Mouse (Mus musculus): Measurements from ENCODE around the gene Dctn2.
A peak's percentile ranks its signal among the peaks of the same experiment; 100 is the strongest.
"Not testable (repeated sequence)": the region's sequence is repeated elsewhere in the genome, so short reads cannot be mapped to it uniquely, and the experiment has no call there.

The Dctn2 gene

DNA sequence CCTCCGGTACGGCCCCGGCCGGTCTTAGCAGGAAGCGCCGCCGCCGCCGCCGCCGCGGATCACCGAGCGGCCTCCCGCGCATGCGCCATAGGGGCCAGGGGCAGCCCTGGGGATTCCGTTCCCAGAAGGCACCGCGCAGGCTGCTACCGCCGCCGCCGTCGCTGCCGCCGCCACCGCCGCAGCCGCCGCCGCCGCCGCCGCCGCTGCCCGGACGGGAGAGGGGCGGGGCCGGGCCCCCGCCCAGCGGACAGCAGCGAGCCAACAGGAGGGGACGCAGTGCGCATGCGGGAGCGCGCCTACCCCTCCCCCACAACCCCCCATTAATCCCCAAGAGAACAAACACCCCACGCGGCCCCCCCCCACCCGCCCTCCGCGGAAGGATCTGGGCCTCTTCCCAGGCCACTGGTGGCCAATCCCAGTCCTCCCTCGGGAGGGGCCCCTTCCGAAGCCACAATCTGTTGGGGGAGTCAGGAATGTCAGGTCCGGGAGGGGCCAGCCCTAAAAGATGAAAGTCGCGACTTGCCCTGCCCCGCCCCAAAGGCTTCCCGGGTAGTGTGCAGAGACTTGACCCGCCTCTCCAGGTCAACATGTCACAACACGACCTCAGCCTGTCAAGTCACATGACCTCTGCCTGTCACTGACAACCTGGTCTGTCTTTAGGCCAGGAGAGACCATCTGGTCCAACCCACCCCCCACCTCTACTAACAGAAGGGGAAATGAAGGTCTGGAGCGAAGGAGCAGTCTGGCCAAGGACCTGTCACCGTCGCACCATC, 22.8 kb downstream of the Dctn2 start, which contains the start of gene Mbd6:
Mbd6 (minus strand) TSS at position 219 of the 773 bp plus-strand sequence.
- DNase-seq (ENCODE audit: low spot score in 2 of 2): peak; percentile 72 to 88

DNA sequence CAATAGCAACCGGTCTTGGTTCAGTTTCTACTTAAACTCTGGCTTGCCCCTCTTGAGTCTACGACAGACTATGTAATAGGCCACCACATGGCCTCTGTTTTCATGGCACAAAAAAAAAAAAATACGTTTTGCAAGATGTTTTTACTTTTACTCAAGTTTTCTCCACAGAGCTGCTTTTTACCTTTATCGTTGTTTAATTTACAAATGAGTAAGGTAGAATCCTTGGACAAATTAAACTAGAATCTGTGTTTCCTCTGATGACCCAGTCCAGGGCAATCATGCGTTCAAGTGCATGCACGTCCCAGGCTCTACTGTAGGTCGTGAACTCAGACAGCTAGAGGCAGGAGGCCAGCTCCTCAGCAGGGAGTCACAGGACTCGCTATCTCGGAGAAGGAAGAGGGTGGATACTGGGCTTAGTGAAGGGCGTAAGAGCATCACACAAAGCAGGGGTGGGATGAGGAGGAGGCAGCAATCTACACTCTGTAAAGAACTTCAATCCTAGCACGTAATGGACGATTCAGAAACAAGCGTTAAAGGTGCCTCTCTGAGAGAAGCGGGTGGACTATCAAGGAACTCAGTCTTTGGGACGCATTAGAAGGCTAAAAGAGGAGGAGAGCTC, 23.5 kb downstream of the Dctn2 start:
- peak in 1 of 2 experiments; percentile 77 for DNase-seq (ENCODE audit: low spot score in 2 of 2)

DNA sequence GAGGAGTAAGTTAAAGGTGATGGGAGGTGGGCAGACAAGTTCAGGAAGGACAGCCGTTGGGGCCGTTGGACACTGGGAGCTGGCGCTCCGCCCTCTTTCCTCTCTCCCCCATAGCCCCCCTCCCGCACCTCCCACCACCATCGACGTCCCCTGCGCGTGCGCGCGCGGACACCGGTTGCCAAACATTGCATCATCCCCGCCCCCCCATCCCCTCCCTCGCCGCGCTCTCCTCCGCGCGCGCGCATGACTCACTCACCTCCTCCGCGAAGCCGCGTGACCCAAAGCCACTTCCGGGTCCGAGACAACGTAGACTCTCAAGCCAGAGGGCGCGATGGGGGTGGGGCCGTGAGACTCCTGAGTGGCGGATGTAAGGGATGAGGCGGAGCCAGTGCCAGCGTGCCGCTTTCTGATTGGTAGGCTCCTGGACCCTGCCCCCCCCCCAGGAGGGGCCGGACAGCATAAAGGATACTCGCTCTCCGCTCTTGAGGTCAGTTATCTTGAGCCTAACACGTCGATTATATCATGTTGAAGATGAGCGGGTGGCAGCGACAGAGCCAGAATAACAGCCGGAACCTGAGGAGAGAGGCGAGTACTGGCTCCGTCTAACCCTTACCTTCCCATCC, 24.2 kb downstream of the Dctn2 start:
- DNase-seq (ENCODE audit: low spot score in 2 of 2): peak; percentile 98 to 99

GRCm38 (mm10) chr10:127290930-127291880, 25.0 kb downstream of the Dctn2 start:
- DNase-seq (ENCODE audit: low spot score in 2 of 2): peak in 1 of 2 experiments; percentile 52

DNA sequence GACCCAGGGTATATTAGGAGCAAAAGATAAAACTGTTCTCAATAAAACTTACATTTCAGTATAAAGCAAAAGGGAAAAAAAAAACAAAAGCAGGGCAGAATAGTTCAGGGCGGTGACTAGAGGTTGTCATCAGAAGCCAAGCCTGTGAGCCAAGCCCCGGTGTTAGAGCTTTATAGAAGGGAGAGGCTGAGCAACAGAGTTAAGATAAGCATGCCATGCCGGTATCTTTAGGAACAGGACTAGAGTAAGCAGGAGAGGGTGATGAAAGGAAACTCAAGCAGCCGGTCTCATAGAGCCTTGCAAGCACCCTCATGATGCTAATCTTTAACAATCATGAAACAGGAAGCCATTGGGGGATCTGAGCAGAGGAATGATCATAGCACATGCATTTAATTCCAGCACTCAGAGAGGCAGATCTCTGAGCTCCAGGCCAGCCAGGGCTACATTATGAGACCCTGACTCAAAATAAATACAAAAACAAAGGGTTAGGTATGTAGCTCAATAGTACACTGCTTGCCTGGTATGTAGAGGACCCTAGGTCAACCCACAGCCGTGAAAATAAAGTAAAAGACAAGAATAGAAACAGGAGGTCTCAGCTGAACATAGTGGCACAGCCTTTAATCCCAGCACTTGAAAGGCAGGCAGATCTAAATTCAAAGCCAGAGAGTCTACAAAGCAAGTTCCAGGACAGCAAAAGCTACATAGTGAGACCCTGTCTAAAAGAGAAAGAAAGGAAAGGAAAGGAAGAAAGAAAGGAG, 25.9 kb downstream of the Dctn2 start:
- no peak for DNase-seq (ENCODE audit: low spot score in 2 of 2)

DNA sequence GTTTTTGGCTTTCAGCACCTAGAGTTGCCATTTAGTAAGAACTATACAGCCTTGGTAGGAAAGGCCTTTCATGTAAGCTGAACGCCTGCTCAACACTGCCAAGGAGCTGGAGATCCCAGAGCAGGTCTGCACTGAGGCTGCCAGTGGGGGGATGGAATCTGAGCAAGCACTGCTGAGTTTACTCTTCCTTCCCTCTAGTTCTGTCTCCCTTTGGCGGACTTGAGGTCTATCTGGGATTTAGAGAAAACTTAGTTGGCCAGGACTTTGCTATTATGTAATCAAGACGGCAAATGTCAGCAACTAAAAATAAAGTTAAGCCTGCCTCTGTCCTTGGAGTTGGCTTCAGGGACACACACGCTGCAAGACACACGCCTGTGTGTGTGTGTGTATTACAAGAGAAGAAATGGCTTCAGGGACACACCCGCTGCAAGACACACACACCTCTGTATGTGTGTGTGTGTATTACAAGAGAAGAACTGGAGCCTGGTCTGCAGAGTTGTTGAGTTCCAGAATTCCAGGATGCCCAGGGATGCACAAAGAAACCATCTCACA, 26.9 kb downstream of the Dctn2 start:
- no peak for DNase-seq (ENCODE audit: low spot score in 2 of 2)

- DNase-seq (ENCODE audit: low spot score in 2 of 2): no peak
These were observed 27.5 kb downstream of the Dctn2 start for GRCm38 (mm10) chr10:127293590-127294113.

DNA sequence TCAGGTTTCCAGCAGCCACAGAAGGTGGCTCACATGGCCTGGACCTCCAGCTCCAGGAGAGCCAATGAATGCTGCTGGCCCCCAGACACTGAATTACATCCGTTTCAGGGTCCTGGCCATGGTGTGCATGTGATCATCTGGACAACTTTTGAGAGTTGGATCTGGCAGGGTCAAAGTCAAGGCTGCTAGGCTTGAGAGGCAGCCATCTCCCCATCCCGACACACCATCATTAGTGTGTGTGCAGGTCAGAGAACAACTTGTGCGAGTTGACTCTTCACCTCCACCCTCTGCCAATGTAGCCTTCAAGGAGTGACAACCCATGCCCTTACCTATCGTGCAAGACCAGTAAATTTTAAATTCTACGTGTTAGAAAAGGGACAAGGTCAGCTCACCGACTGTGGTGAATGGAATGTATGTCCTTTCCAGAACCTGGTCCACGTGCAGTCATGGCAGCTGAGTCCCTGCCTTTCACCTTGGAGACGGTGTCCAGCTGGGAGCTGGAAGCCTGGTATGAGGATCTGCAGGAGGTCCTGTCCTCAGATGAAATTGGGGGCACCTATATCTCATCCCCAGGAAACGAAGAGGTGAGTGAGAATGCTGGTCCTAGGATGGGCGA, 28.8 kb downstream of the Dctn2 start:
- DNase-seq (ENCODE audit: low spot score in 2 of 2): no peak

GRCm38 (mm10) chr10:127295986-127296794, 30.0 kb downstream of the Dctn2 start:
- no peak for DNase-seq (ENCODE audit: low spot score in 2 of 2)

DNA sequence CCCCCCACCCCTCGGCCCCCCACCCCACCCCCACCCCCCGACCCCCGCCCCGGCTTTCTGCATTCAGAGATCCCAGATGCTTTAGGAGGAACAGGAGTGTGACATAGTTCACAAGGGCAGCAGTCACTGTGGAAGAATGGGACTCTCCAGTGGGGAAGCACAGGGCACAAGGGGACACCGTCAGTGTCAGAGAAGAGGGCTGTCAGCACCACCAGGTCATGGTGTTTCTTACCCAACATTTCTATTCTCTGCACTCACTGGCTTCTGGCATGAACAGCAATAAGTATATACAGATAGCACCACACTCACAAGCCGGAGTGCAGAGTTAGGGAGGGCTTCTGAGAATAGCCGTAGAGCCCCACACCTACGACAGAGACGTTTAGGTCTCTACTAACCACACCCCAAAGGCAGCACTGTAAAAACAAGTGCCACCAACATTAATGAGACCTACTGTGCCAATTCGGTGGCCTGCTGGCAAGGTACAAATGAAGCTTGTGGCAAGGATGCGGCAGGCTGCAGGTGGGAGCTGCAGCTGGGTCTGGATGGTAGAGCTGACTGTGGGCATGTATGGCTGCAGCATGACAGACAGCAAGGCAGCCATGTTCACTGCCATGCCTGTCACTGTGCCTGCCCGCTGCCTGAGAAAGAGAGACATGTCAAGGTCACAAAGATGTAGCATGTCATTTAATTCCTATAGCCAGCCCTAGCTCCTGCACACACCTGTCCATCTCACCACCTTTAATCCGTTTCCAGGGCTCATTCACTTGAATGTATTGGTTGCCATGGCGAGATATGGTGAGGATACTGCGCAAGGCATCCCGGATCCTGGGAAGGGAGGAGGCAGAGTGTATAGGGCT, 31.1 kb downstream of the Dctn2 start:
- no peak for DNase-seq (ENCODE audit: low spot score in 2 of 2)

DNA sequence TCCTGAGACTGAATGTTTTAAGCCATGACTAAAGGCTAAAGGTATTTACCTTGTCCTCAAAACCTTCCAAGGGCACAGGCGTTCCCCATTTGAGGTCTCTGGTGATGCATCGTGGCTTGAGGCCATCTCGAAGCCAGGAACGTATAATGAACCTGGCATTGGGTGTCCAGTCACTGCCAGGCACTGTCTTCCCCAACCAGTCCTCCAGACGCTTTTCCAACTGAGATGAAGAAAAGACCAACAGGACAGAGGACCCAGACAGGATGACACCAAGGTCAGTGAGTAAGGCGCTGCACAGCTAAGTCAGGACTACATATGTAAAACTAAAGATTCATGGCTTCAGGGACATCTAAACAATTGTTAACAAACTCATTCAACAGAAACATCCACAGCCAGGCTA, 34.2 kb downstream of the Dctn2 start:
- DNase-seq (ENCODE audit: low spot score in 2 of 2): no peak

DNA sequence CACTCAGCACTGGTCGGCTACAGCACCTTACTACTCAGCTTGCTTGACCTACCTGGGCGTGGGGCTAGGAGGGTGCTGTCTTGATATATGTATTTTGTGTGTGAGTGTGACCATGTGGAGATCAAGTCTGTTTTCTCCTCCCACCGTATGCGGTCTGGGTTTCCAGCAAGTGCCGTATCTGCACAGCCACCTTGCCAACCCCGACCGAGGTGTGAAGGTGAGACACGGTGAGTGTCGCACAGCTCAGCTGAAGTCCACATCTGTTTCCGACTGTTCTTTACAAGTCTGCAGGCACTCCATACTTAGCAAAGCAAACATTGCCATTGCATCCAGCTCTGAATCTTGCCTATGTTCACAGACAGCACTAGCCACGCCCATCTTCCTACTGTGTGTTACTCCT, 37.0 kb downstream of the Dctn2 start:
- DNase-seq (ENCODE audit: low spot score in 2 of 2): no peak

GRCm38 (mm10) chr10:127309167-127309566, 43.0 kb downstream of the Dctn2 start:
- not testable (repeated sequence) for DNase-seq (ENCODE audit: low spot score in 2 of 2)

DNA sequence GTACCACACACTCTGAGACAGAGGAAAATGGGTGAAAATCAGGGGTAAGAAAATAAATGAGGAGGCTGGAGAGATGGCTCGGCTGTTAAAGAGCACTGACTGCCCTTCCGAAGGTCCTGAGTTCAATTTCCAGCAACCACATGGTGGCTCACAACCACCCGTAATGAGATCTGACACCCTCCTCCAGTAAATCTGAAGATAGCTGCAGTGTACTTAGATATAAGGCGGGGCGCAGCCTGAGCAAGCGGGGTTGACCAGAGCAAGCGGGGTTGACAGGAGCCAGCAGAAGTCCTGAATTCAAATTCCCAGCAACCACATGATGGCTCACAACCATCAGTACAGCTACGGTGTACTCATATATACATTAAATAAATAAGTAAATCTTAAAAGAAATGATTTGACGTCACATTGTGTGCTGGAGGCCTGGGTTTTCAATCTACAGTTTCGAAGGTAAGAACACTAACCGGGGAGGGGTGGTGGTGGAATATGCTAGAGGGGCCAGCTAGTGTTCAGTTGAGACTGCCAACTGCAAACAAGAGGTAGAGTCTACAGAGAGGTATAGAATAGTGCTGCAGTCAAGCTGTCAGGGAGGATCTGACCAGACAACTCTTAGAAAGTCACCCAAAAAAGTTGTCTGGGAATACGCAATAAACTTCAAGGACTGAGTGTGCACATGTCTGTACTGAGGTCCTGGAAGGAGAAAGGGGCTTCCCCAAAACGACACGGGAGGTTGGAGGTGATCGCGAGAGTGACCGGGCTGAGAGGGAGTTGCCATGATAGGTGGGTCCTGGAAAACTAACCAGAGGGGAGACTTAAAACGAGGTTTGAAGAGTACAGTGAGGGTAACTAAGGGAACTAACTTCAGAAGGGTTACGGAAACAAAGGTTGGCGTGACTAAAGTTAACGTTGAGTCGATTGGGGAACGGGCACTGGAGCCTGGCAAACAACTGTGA, 44.6 kb downstream of the Dctn2 start:
- DNase-seq (ENCODE audit: low spot score in 2 of 2): no peak

DNA sequence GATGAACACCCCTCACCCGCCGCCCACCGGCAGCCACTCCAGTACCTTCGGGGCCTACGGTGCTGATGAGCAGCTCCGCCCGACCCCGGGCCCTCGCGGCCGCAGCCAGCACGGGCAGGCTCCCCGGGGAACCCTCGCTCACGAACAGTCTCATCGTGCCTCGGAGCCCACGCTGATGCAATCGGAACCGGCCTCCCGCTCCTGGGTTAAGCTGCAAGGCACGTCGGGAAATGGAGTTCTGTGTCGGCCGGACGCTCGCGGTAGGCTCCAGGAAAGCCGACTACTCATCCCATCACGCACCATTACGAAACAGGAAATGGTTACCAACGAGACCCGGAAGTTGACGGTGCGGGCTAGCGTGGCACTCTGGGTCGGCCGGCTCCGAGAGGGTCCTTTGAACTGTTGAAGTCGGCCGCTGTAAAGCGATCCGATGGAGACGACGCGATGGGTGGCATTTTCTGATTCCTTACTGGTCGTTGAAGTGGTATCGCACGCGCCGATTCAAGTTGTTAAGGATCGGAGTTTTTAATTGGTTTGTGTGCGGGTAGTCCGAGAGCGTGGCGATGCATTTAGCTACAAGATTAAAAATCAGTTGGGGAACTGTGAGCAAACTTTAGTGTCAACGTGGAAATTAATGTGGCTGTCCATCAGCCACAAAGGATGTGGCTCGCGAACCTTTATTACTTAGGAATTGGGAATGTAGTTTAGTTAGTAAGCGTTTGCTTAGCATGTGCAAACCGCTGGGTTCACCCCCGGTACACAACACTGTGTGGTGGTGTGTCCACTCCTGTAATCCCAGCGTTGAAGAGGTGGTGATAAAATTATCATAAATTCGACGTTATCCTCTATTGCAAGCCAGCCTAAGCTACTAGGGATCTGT, 45.5 kb downstream of the Dctn2 start, which contains the start of gene Mars:
Mars (minus strand) TSS at position 311 of the 880 bp plus-strand sequence.
- DNase-seq (ENCODE audit: low spot score in 2 of 2): peak; percentile 78 to 85

GRCm38 (mm10) chr10:127312356-127312676, 46.1 kb downstream of the Dctn2 start:
- DNase-seq (ENCODE audit: low spot score in 2 of 2): peak; percentile 73 to 84
